Mouse (Mus musculus) C2C12 (cell line): ENCODE data around the gene Dnah6.

ENCODE experiments used
- CEBPB ChIP-seq: IDR thresholded peaks from one replicate; pipeline ENCODE4 v1.6.1; 2011; ENCODE audit warnings: low read depth, mild to moderate bottlenecking, control low read depth, moderate library complexity
- CTCF ChIP-seq: IDR thresholded peaks from one replicate; pipeline ENCODE4 v1.5.1; 2011; ENCODE audit not compliant: control insufficient read depth, insufficient read depth, insufficient read length
- MYOD1 ChIP-seq: IDR thresholded peaks from one replicate; pipeline ENCODE4 v1.6.1; 2011; ENCODE audit warnings: low read depth; ENCODE audit not compliant: control insufficient read depth, insufficient read length
- USF1 ChIP-seq: IDR thresholded peaks from one replicate; pipeline ENCODE4 v1.6.1; 2011; ENCODE audit warnings: low read depth, mild to moderate bottlenecking, control low read depth, moderate library complexity

- no peak for TF ChIP-seq CEBPB
- TF ChIP-seq CTCF, result no peak
- TF ChIP-seq MYOD1, result no peak
- TF ChIP-seq USF1, result no peak
Observed at GRCm38 (mm10) chr6:73026898-73027297, 194.6 kb downstream of the Dnah6 start.
